Mouse (Mus musculus) spleen, adult 2 months (tissue): Measurements from ENCODE around the gene Nepro. TPM values are rescaled to one million over a fixed set of nuclear protein-coding genes. Genes with fewer than 3 reads are reported as not detected.

Experiments
- DNase-seq, 2 experiments: peaks; one replicate each; pipeline versions ENCODE4 v3.0.0 to v3.0.0-alpha.2; 2012 to 2021; ENCODE audit warnings: low spot score in 2 of 2, low read depth in 1 of 2
- H3K27ac ChIP-seq: fragments of 200-500 bp; 2 replicates; pipeline ENCODE4 v1.5.1; 2012; ENCODE audit warnings: low read length, inconsistent platforms; ENCODE audit not compliant: insufficient read depth
- H3K27me3 ChIP-seq: fragments of 200-500 bp; 2 replicates; pipeline ENCODE4 v1.6.1; 2012; ENCODE audit warnings: mild to moderate bottlenecking, moderate library complexity, low read length, inconsistent platforms; ENCODE audit not compliant: control insufficient read depth, insufficient read depth
- H3K36me3 ChIP-seq: fragments of 200-500 bp; 2 replicates; pipeline ENCODE4 v1.6.1; 2012; ENCODE audit warnings: mild to moderate bottlenecking, low read length, inconsistent platforms; ENCODE audit not compliant: control insufficient read depth, insufficient read depth
- H3K4me1 ChIP-seq: fragments of 200-500 bp; 2 replicates; pipeline ENCODE4 v1.6.1; 2011; ENCODE audit warnings: inconsistent platforms; ENCODE audit not compliant: control insufficient read depth, insufficient read depth, insufficient read length
- H3K4me3 ChIP-seq: fragments of 200-500 bp; 2 replicates; pipeline ENCODE4 v1.5.1; 2011; ENCODE audit warnings: mild to moderate bottlenecking, inconsistent platforms; ENCODE audit not compliant: insufficient read depth, insufficient read length; ENCODE audit errors: extremely low read depth
- CTCF ChIP-seq: fragments of 200-500 bp; IDR thresholded peaks from 2 replicates; pipeline ENCODE4 v1.5.1; 2011; ENCODE audit warnings: mild to moderate bottlenecking, inconsistent platforms; ENCODE audit not compliant: insufficient read depth, insufficient read length, insufficient replicate concordance; ENCODE audit errors: extremely low read depth
- POLR2A ChIP-seq: fragments of 200-500 bp; IDR thresholded peaks from 2 replicates; pipeline ENCODE4 v1.6.1; 2011; ENCODE audit warnings: low read depth, low read length, inconsistent platforms
- WGBS: fragments of 180-500 bp; shearing (Covaris S2); methylation state at CpG from one replicate; pipeline ENCODE4 v1.1.7; 2018; 5-methylcytosine and 5-hydroxymethylcytosine counted together
- polyA plus RNA-seq: library from polyadenylated mRNA; depleted of rRNA; stranded (reverse); fragments of >200 nt; gene quantifications from 2 replicates; pipeline ENCODE4 v1.2.3, GENCODE M21; 2012

The Nepro gene
- polyA plus RNA-seq, 1 experiment: 2.2 TPM

DNA sequence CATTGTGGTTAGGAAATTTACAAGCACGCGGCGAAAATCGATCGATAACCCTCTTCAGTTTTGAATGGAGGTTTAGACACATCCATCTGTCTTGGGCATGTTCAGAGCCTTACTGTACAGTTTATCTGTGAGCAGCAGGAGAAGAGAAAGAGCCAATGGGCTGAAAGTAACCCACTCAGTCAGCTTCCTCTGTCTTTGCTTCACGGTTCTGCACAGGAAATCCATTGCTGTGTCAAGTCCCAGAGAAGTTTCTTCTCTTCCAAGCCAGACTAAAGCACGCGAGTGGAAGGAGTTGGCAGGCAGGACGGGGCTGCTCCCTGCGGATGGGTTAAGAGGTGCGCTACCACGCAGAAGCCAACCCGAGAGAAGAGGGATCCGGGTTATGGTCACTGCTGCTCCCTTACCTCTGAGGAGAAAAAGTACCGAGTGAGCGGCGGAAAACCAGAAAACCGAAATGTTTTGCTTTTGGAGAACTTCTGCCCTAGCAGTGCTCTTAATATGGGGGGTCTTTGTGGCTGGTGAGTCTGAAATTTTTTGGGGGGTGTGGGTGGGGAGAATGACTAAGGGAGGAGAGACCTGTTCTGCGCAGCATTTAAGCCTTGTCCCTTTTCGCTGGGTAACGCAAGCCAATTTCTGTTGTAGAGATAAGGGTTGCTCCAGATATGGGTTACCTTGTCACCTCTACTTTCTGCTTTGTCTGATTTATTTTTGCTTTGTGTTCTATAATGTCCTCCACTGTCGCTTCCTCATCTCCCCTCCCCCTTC lies 41.6 kb downstream of the Nepro start, which contains the start of gene Cd200r1:
TSS of gene Cd200r1 (plus strand) at position 182 of the 765 bp plus-strand sequence.
- Histone ChIP-seq H3K27ac (peak within 1 kb of the TSS; percentile 49), H3K4me1 (no peaks in the 10 kb centered on the region), H3K4me3 (peak within 1 kb of the TSS; percentile 64), H3K36me3 (no peaks in the 10 kb centered on the region), H3K27me3 (no peaks in the 10 kb centered on the region)
- TF ChIP-seq CTCF (no peak), POLR2A (no peak)
- 5% methylated on average over 22 of the region's 22 CpGs for WGBS
- DNase-seq: no peak

DNA sequence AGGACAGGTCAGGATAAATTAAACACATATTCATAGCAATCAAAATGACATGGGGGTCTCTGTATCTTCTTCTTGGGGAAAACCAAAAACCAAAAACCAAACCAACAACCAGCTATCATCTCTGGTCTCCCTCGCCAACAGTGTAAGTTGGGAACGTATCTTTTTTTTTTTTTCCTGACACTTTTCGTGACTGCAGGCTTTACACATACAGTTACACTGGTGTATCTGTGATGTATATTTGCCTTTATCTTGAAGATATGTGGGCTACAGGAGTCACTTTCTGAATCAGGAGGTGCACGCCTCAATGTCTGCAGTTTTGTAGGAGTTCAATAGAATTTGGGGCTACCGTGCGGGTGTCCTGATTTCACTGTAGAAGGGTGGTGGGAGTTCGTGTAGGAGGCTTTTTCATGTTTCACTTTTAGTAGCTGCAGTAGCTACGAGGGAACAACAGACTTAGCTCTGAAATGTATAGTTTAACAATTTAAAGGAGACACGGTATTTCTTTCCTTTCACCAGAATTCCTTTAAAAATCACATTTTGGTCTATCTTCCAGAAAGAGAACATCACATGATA lies 42.3 kb downstream of the Nepro start:
- no peak for TF ChIP-seq POLR2A
- TF ChIP-seq CTCF: no peak
- Histone ChIP-seq H3K4me3 (peak overlapping the region; percentile 64), H3K4me1 (no peaks in the 10 kb centered on the region), H3K27me3 (no peaks in the 10 kb centered on the region), H3K27ac (no peak overlapping the region), H3K36me3 (no peaks in the 10 kb centered on the region)
- no peak for DNase-seq
- 12% methylated on average over 9 of the region's 9 CpGs for WGBS

DNA sequence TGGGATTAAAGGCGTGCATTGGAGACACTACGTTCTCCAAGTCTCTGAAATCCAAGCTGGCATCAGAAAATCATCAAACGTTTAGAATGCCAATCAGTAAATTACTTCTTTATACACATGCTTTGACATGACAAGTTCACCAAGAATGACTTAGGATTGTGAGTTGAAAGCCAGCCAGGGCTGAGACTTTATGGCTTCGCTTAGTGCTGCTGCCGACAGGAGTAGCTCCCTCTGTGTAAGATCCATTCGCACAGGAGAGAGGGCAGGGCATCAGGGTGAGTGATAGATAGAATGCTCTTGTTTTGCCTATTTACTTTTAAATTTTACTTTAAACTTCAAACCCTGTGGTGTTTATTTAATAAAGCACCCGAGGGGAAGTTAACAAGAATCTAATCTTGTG lies 43.4 kb downstream of the Nepro start:
- 59% methylated on average over 7 of the region's 7 CpGs for WGBS
- no peak for DNase-seq
- H3K27me3 ChIP-seq: no peaks in the 10 kb centered on the region
- no peak overlapping the region for H3K27ac ChIP-seq
- H3K4me1 ChIP-seq: no peaks in the 10 kb centered on the region
- no peak overlapping the region; the same call in 1 of the 2 replicates for H3K4me3 ChIP-seq
- H3K36me3 ChIP-seq: no peaks in the 10 kb centered on the region
- no peak for TF ChIP-seq POLR2A
- TF ChIP-seq CTCF: no peak

- Histone ChIP-seq H3K4me3 (no peak overlapping the region), H3K4me1 (no peaks in the 10 kb centered on the region)
- WGBS: 27% methylated on average over 2 of the region's 2 CpGs
Measured at GRCm38 (mm10) chr16:44767967-44768366, 43.9 kb downstream of the Nepro start.

GRCm38 (mm10) chr16:44772577-44772976 lies 48.5 kb downstream of the Nepro start:
- no peak for TF ChIP-seq CTCF
- no peak for TF ChIP-seq POLR2A
- Histone ChIP-seq H3K27me3 (no peaks in the 10 kb centered on the region), H3K4me1 (no peaks in the 10 kb centered on the region), H3K27ac (no peak overlapping the region), H3K36me3 (no peaks in the 10 kb centered on the region), H3K4me3 (no peak overlapping the region)
- 40% methylated on average over 6 of the region's 6 CpGs for WGBS
- DNase-seq: no peak

More at GRCm38 (mm10) chr16:44767967-44768366, 43.9 kb downstream of the Nepro start:
- H3K36me3 ChIP-seq: no peaks in the 10 kb centered on the region
- DNase-seq: peak in 1 of 2 experiments; percentile 29
- no peak overlapping the region for H3K27ac ChIP-seq
- no peak for TF ChIP-seq POLR2A
- 0 out of 2 replicates have a peak, but pooled peaks have one; percentile 4 for TF ChIP-seq CTCF
- H3K27me3 ChIP-seq: no peaks in the 10 kb centered on the region

- TF ChIP-seq CTCF: no peak
- no peak for TF ChIP-seq POLR2A
- Histone ChIP-seq H3K36me3 (no peaks in the 10 kb centered on the region), H3K4me1 (no peaks in the 10 kb centered on the region), H3K27ac (no peak overlapping the region), H3K27me3 (no peaks in the 10 kb centered on the region), H3K4me3 (no peak overlapping the region)
- no peak for DNase-seq
- WGBS: 64% methylated on average over 3 of the region's 3 CpGs
Measured at GRCm38 (mm10) chr16:44773673-44774072, 49.6 kb downstream of the Nepro start.

DNA sequence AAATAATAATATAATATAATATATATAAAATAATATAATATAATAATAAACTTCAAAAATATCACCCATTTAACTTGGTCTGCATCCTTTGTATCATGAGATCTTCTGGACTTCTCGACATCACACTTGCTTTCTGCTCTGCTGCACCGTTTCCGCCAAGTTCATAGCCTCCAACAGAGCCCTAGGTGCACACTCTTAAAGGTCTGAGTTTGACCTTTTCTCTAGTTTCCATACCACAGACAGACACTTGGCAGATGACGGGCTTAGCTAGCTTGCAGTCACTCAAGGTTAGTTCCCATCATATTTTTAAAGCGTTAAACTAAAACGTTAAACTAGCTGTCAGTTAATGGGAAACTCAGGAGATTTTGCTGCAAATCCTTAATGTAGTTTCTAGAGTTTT lies 50.1 kb downstream of the Nepro start:
- DNase-seq: no peak
- TF ChIP-seq CTCF: no peak
- TF ChIP-seq POLR2A: no peak
- WGBS: 87% methylated on average over 6 of the region's 6 CpGs
- H3K27me3 ChIP-seq: no peaks in the 10 kb centered on the region
- no peak overlapping the region for H3K4me3 ChIP-seq
- H3K36me3 ChIP-seq: no peaks in the 10 kb centered on the region
- no peak overlapping the region for H3K27ac ChIP-seq
- no peaks in the 10 kb centered on the region for H3K4me1 ChIP-seq
